Mouse (Mus musculus): ENCODE measurements around the gene Fam50b.

DNA sequence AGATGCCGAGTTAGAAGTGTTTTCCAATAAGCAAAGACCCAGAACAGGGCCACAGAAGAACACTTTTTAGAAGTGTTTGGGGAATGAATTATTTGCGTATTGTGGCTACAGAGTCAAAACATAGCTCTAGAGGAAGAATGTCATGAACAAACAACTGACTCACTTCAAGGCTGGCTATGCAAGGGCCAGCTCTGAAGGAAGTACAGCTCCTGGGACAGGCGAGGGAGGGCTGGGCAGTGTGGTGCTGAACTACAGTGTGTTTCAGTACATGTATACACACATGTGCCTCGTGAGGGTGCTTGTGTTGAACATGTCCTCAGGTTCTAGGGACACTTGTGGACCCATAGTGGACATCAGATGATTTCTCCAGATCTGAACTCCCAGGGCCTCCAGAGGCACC is 25.1 kb upstream of the Fam50b start:
- no peak for TF ChIP-seq CTCF (IDR thresholded peaks at IDR 0.05; ENCODE audit: low read depth)
- TF ChIP-seq EP300 (IDR thresholded peaks at IDR 0.05; ENCODE audit: low read depth), result no peak

All from liver, embryonic 14.5 days (tissue).